Mouse (Mus musculus): ENCODE results near the gene Nlrp3. TPM values are rescaled to one million over a fixed set of nuclear protein-coding genes. Genes with fewer than 3 reads are reported as not detected.

Nlrp3 gene
- total and polyA plus RNA-seq, 3 experiments = 0.33 to 0.55 (median 0.45) TPM

DNA sequence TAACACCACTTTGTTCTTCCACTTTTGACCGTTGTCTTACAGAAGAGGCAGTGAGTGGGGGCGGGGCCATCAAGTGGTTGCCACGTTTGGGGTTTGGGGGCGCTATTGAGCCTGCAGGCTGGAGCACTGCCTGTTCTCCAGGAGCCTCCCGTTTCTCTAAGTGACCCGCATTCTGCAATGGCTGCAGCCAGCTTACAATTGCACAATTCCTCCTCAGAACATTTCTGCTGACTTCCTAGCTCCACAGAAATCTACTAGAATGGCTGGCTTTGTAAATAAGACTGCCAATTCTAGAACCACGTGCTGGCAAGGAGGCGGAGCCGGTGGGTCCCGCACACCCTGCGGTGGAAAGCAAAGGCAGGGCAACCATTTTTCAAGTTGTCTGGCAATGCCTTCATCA, 3.0 kb upstream of the Nlrp3 start:
- intact Hi-C loops (cut with DNase I) = no loop called here
- H3K27me3 ChIP-seq (ENCODE audit: control insufficient read depth, insufficient read depth, low read length) = no peaks in the 10 kb centered on the region
- peaks cover 2% of the 10 kb centered on the region; the same call in 1 of the 2 replicates for H3K4me1 ChIP-seq (ENCODE audit: control insufficient read depth, insufficient read depth, low read length)
- no peaks in the 10 kb centered on the region for H3K79me2 ChIP-seq (replicated peaks; ENCODE audit: control insufficient read depth, insufficient read depth, low read length)
- 38% methylated on average over 11 of the region's 11 CpGs for WGBS
- H3K4me3 ChIP-seq = no peak overlapping the region
- H3K36me3 ChIP-seq (ENCODE audit: control insufficient read depth, insufficient read depth, low read length) = no peaks in the 10 kb centered on the region
- peak; percentile 62 to 71 for DNase-seq
- H3K9ac ChIP-seq (ENCODE audit: low read depth, low read length) = no peak overlapping the region
- no peak overlapping the region for H3K27ac ChIP-seq
- TF ChIP-seq POLR2A (IDR thresholded peaks at IDR 0.05; ENCODE audit: insufficient read depth, low read depth, low read length) = no peak
- TF ChIP-seq CTCF (IDR thresholded peaks at IDR 0.05) = peak; percentile 15; the same call in 1 of the 2 replicates

DNA sequence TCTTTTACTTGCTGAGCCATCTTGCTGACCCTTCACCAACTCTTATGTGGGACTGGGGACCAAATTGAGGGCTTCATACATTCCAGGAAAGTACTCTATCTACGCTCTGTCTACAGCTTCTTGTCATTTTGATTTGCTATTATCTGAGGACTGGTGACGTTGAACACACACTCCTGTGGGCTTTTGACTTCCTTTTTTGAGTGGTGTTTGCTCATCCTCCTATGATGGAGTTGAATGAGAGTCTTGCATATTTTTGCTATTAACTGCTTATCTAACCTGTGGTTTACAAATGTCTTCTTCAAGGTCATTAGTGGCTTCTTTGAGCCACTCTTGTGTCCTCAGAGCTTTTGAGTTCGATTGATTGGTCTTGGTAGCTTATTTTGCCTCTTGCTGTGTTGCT, 1.2 kb upstream of the Nlrp3 start:
- Histone ChIP-seq H3K27ac (no peak overlapping the region), H3K79me2 (replicated peaks; ENCODE audit: control insufficient read depth, insufficient read depth, low read length) (no peaks in the 10 kb centered on the region), H3K4me1 (ENCODE audit: control insufficient read depth, insufficient read depth, low read length) (no peaks in the 10 kb centered on the region), H3K9ac (ENCODE audit: low read depth, low read length) (no peak overlapping the region), H3K4me3 (no peak overlapping the region), H3K36me3 (ENCODE audit: control insufficient read depth, insufficient read depth, low read length) (no peaks in the 10 kb centered on the region), H3K27me3 (ENCODE audit: control insufficient read depth, insufficient read depth, low read length) (no peaks in the 10 kb centered on the region)
- 64% methylated on average over 3 of the region's 3 CpGs for WGBS
- no peak for TF ChIP-seq POLR2A (IDR thresholded peaks at IDR 0.05; ENCODE audit: insufficient read depth, low read depth, low read length)
- TF ChIP-seq EP300 (IDR thresholded peaks at IDR 0.05; ENCODE audit: insufficient read depth, low read depth, low read length) = no peak
- TF ChIP-seq CTCF (IDR thresholded peaks at IDR 0.05) = no peak
- intact Hi-C loops (cut with DNase I) = no loop called here
- DNase-seq = no peak

DNA sequence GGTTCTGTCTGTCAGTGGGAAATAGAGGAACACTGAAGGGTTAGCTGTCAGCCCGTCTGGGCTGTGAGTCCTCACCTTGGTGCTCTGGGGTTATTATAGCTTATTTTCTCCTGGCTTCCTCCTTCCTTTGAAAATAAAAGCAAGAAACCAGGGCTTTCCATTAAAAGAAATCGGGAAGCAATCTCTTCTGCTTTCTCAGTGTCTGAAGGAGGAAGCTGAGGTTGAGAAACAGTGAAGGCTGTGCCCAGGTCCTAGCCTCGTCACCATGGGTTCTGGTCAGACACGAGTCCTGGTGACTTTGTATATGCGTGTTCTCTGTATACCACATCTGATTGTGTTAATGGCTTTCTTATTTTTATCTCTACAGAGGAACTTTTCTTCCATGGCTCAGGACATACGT, 1.1 kb downstream of the Nlrp3 start:
- H3K4me1 ChIP-seq (ENCODE audit: control insufficient read depth, insufficient read depth, low read length) = no peaks in the 10 kb centered on the region
- no peak overlapping the region for H3K27ac ChIP-seq
- peak in 1 of 2 experiments; percentile 24 for DNase-seq
- intact Hi-C loops (cut with DNase I) = no loop called here
- WGBS = 73% methylated on average over 6 of the region's 6 CpGs
- no peaks in the 10 kb centered on the region for H3K36me3 ChIP-seq (ENCODE audit: control insufficient read depth, insufficient read depth, low read length)
- no peaks in the 10 kb centered on the region for H3K79me2 ChIP-seq (replicated peaks; ENCODE audit: control insufficient read depth, insufficient read depth, low read length)
- H3K27me3 ChIP-seq (ENCODE audit: control insufficient read depth, insufficient read depth, low read length) = no peaks in the 10 kb centered on the region
- TF ChIP-seq CTCF (IDR thresholded peaks at IDR 0.05) (no peak), POLR2A (IDR thresholded peaks at IDR 0.05; ENCODE audit: insufficient read depth, low read depth, low read length) (no peak), EP300 (IDR thresholded peaks at IDR 0.05; ENCODE audit: insufficient read depth, low read depth, low read length) (no peak)
- no peak overlapping the region for H3K9ac ChIP-seq (ENCODE audit: low read depth, low read length)
- H3K4me3 ChIP-seq = no peak overlapping the region

DNA sequence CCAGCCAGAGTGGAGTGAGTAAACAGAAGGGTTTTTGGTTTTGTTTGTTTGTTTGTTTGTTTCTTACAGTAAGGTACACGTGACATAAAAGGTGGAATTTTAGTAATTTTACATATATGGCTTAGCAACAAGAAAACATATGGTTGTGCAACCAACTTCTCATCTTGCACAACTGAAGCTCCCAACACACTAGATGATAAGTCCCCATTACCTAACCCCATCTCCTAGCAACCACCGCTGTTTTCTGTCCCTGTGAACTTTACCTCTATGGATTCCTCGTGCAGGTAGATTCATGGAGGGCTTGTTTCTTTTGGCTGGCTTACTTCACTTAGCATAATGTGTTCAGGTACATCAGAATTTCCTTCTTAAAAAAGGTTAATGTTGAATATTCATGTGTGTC, 2.0 kb downstream of the Nlrp3 start:
- no peak overlapping the region for H3K9ac ChIP-seq (ENCODE audit: low read depth, low read length)
- H3K4me1 ChIP-seq (ENCODE audit: control insufficient read depth, insufficient read depth, low read length) = no peaks in the 10 kb centered on the region
- intact Hi-C loops (cut with DNase I) = no loop called here
- no peaks in the 10 kb centered on the region for H3K27me3 ChIP-seq (ENCODE audit: control insufficient read depth, insufficient read depth, low read length)
- H3K79me2 ChIP-seq (replicated peaks; ENCODE audit: control insufficient read depth, insufficient read depth, low read length) = no peaks in the 10 kb centered on the region
- WGBS = 77% methylated on average over 3 of the region's 3 CpGs
- no peak for DNase-seq
- no peak overlapping the region for H3K4me3 ChIP-seq
- H3K36me3 ChIP-seq (ENCODE audit: control insufficient read depth, insufficient read depth, low read length) = no peaks in the 10 kb centered on the region
- TF ChIP-seq POLR2A (IDR thresholded peaks at IDR 0.05; ENCODE audit: insufficient read depth, low read depth, low read length) = no peak
- no peak for TF ChIP-seq EP300 (IDR thresholded peaks at IDR 0.05; ENCODE audit: insufficient read depth, low read depth, low read length)
- no peak overlapping the region for H3K27ac ChIP-seq

DNA sequence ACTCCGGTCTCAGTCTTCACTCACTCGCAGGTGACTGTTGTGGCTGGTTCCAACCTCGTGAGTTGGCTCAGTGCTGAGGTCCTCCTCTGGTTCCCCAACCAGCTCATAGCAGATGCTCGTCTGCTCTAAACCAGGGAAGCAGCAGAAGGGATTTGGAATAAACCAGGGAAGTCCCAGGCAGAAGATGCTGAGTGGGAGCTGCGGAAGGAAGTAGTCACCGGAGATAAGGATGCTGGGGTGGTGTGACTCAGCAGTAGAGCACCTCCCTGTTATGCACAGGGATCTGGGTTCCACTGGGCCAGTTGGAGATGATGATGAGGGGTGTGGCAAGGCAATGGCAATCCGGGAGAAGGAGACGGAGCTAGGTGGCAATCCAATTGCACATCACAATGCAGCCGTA, 2.6 kb downstream of the Nlrp3 start:
- intact Hi-C loops (cut with DNase I) = no loop called here
- TF ChIP-seq POLR2A (IDR thresholded peaks at IDR 0.05; ENCODE audit: insufficient read depth, low read depth, low read length) = no peak
- 66% methylated on average over 9 of the region's 9 CpGs for WGBS
- Histone ChIP-seq H3K27ac (no peak overlapping the region), H3K9ac (ENCODE audit: low read depth, low read length) (no peak overlapping the region), H3K36me3 (ENCODE audit: control insufficient read depth, insufficient read depth, low read length) (no peaks in the 10 kb centered on the region), H3K79me2 (replicated peaks; ENCODE audit: control insufficient read depth, insufficient read depth, low read length) (no peaks in the 10 kb centered on the region), H3K4me1 (ENCODE audit: control insufficient read depth, insufficient read depth, low read length) (no peaks in the 10 kb centered on the region), H3K4me3 (no peak overlapping the region), H3K27me3 (ENCODE audit: control insufficient read depth, insufficient read depth, low read length) (no peaks in the 10 kb centered on the region)
- no peak for DNase-seq

DNA sequence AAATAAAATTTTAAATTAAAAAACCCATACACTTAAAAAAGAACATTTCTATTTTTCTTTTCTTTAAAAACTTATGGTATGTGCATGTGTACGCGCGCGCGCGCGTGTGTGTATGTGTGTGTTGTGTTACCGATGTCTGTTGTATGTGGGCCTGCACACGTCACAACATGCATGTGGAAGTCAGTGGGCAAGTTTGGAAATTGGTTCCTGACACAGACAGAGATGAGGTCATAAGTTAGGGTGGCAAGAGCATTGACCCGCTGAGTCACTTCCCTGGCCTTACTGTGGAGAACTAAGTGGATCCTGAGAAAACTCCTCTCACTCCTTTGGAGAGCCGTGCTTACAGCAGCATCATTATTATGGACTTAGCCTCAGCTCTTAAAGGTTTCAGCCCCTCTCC, 12.8 kb downstream of the Nlrp3 start:
- intact Hi-C loops (cut with DNase I) = no loop called here
- Histone ChIP-seq H3K27ac (no peak overlapping the region), H3K4me1 (ENCODE audit: control insufficient read depth, insufficient read depth, low read length) (no peaks in the 10 kb centered on the region), H3K4me3 (no peak overlapping the region), H3K27me3 (ENCODE audit: control insufficient read depth, insufficient read depth, low read length) (no peaks in the 10 kb centered on the region), H3K9ac (ENCODE audit: low read depth, low read length) (no peak overlapping the region), H3K79me2 (replicated peaks; ENCODE audit: control insufficient read depth, insufficient read depth, low read length) (no peaks in the 10 kb centered on the region), H3K36me3 (ENCODE audit: control insufficient read depth, insufficient read depth, low read length) (no peaks in the 10 kb centered on the region)
- no peak for DNase-seq
- no peak for TF ChIP-seq POLR2A (IDR thresholded peaks at IDR 0.05; ENCODE audit: insufficient read depth, low read depth, low read length)
- WGBS = 91% methylated on average over 11 of the region's 11 CpGs

DNA sequence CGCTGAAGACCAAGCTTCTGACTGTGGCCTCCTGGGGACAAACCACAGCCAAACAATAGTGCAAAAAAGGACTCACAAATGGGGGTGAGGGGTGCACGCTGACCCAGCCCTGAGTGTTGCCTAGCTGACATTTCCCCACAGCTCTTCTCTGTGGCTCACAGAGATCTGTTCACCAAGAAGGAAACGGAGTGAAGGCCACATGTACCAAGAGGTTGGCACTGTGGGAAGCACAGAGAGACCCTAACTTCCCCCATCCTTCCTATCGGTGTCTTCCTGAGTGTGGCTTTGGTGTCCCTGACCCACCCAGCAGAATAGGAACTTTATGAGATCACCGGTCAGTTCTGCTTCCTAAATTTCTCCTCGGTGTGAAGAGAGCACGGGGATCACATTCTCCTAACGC, 13.2 kb downstream of the Nlrp3 start:
- Histone ChIP-seq H3K27ac (no peak overlapping the region), H3K4me3 (no peak overlapping the region), H3K79me2 (replicated peaks; ENCODE audit: control insufficient read depth, insufficient read depth, low read length) (no peaks in the 10 kb centered on the region), H3K4me1 (ENCODE audit: control insufficient read depth, insufficient read depth, low read length) (no peaks in the 10 kb centered on the region), H3K36me3 (ENCODE audit: control insufficient read depth, insufficient read depth, low read length) (no peaks in the 10 kb centered on the region), H3K9ac (ENCODE audit: low read depth, low read length) (no peak overlapping the region), H3K27me3 (ENCODE audit: control insufficient read depth, insufficient read depth, low read length) (no peaks in the 10 kb centered on the region)
- TF ChIP-seq EP300 (IDR thresholded peaks at IDR 0.05; ENCODE audit: insufficient read depth, low read depth, low read length) = no peak
- TF ChIP-seq POLR2A (IDR thresholded peaks at IDR 0.05; ENCODE audit: insufficient read depth, low read depth, low read length) = no peak
- no peak for TF ChIP-seq CTCF (IDR thresholded peaks at IDR 0.05)
- 63% methylated on average over 8 of the region's 8 CpGs for WGBS
- DNase-seq = no peak
- intact Hi-C loops (cut with DNase I) = no loop called here

Data from heart, adult 2 months (tissue).